14 mouse cellular contexts compared by ENCODE assay signal in the genomic region with DNA sequence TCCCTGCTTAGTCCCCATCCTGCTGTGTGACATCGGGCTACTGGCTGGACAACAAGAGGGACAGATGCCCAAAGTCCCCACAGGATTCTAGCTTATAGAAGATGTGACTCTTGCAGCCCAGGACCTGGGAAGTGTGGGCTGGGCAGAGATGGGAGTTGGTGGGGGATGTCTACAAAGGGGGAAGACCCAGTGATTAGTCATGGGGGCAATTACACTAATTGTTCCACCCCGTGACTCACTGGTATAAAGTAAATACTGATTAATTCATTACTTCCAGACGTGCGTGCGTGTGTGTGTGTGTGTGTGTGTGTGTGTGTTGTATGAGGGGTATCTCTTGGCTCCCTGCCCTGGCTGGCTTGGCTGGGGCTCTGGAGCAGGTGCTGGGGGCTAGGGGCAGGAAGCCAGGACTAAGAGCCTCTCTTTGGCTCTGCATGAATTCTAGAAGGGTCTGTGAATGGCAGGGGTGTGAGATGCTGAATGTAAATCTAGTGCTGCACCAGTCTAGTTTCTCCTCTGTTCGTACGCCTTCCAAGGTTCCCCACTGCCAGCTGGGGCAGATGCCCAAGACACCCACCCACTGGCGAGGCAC. TPM values are rescaled to one million over a fixed set of nuclear protein-coding genes. Genes with fewer than 3 reads are reported as not detected.
DNase-seq lines count a peak whose midpoint lies in the region; ATAC-seq and TF ChIP-seq lines count a peak whose summit lies in the region.
"Had no signal": no experiment of that assay in that cellular context is flagged by ENCODE, and none has a peak within 500 bp of the region (broad histone marks: within the 10 kb centered on the region; RNA-seq: fewer than 3 reads in every experiment).

No protein-coding gene starts in this region.

- peak; percentile 43; the same call in 1 of the 2 replicates for ATAC-seq in intestine, embryonic 15.5 days
- ATAC-seq in intestine, embryonic 16.5 days: no peak
- no peak for ATAC-seq in midbrain, embryonic 13.5 days

- H3ac ChIP-seq in C2C12 (ENCODE audit: control insufficient read depth, insufficient read length, low read depth): no peak overlapping the region

- H3K79me3 ChIP-seq in C2C12 (ENCODE audit: low read depth): peaks cover 8% of the 10 kb centered on the region

- H3K79me2 ChIP-seq in C2C12 (ENCODE audit: control insufficient read depth, insufficient read depth): peaks cover 48% of the 10 kb centered on the region

- H3K27me3 ChIP-seq in intestine, embryonic 15.5 days (replicated peaks): no peaks in the 10 kb centered on the region
- H3K27me3 ChIP-seq in intestine, embryonic 16.5 days (replicated peaks; ENCODE audit: control insufficient read depth, insufficient read depth, low read length): no peaks in the 10 kb centered on the region
- H3K27me3 ChIP-seq in C2C12 (ENCODE audit: control insufficient read depth, insufficient read depth, insufficient read length): no peaks in the 10 kb centered on the region
- H3K27me3 ChIP-seq in midbrain, embryonic 13.5 days: no peaks in the 10 kb centered on the region
- H3K27me3 ChIP-seq: liver, embryonic 15.5 days had no signal

- no peak overlapping the region for H3K4me3 ChIP-seq in intestine, embryonic 15.5 days (replicated peaks)
- H3K4me3 ChIP-seq in intestine, embryonic 16.5 days (ENCODE audit: low read length): no peak overlapping the region
- H3K4me3 ChIP-seq in C2C12 (ENCODE audit: insufficient read depth, poor library complexity, severe bottlenecking): no peak overlapping the region
- H3K4me3 ChIP-seq in midbrain, embryonic 13.5 days (replicated peaks): no peak overlapping the region
- H3K4me3 ChIP-seq: left cerebral cortex, adult 2 months; liver, embryonic 15.5 days had no signal

- TF ChIP-seq POLR2A in brain, embryonic 14.5 days (IDR thresholded peaks at IDR 0.05; ENCODE audit: borderline replicate concordance, extremely low read depth, insufficient read depth, insufficient read length, poor library complexity, severe bottlenecking): no peak

- TF ChIP-seq CTCF in C2C12 (IDR thresholded peaks at IDR 0.05; ENCODE audit: control insufficient read depth, insufficient read depth, insufficient read length): no peak
- TF ChIP-seq CTCF in brain, embryonic 14.5 days (IDR thresholded peaks at IDR 0.05; ENCODE audit: borderline replicate concordance, extremely low read depth, insufficient read depth, insufficient read length): no peak

- WGBS in intestine, embryonic 15.5 days: 67% methylated on average over 8 of the region's 8 CpGs
- 56% methylated on average over 8 of the region's 8 CpGs for WGBS in intestine, embryonic 16.5 days
- 52% methylated on average over 8 of the region's 8 CpGs for whole genome bisulfite sequencing in midbrain, embryonic 13.5 days

- H3K9me3 ChIP-seq in intestine, embryonic 15.5 days: no peaks in the 10 kb centered on the region
- H3K9me3 ChIP-seq in intestine, embryonic 16.5 days (ENCODE audit: control insufficient read depth, low read length): no peaks in the 10 kb centered on the region
- no peaks in the 10 kb centered on the region for H3K9me3 ChIP-seq in midbrain, embryonic 13.5 days
- H3K9me3 ChIP-seq: liver, embryonic 15.5 days had no signal

- H3K4me2 ChIP-seq in intestine, embryonic 15.5 days (replicated peaks): no peak overlapping the region
- H3K4me2 ChIP-seq in intestine, embryonic 16.5 days (ENCODE audit: low read depth, low read length): no peak overlapping the region
- H3K4me2 ChIP-seq in midbrain, embryonic 13.5 days (replicated peaks): peak overlapping the region; percentile 42; the same call in 1 of the 2 replicates
- H3K4me2 ChIP-seq: liver, embryonic 15.5 days had no signal

- peak; percentile 97 for DNase-seq in brain, embryonic 14.5 days (ENCODE audit: low read depth)
- no peak for DNase-seq in heart, postnatal 36 days
- no peak for DNase-seq in gastrocnemius, adult 18-20 months (ENCODE audit: low spot score)
- DNase-seq: adrenal gland, postnatal 36 days; cerebellum, adult 18-20 months; gastrocnemius, postnatal 36 days; kidney, adult 2 months; thymus, postnatal 25 days had no signal

- intact Hi-C loops in heart, postnatal 36 days (cut with DNase I): no loop called here

- H3K9ac ChIP-seq in intestine, embryonic 15.5 days: no peak overlapping the region
- H3K9ac ChIP-seq in intestine, embryonic 16.5 days (ENCODE audit: low read depth, low read length): no peak overlapping the region
- H3K9ac ChIP-seq in midbrain, embryonic 13.5 days (replicated peaks): peak overlapping the region; percentile 36
- H3K9ac ChIP-seq: liver, embryonic 15.5 days had no signal

- no peak overlapping the region for H3K27ac ChIP-seq in intestine, embryonic 15.5 days
- H3K27ac ChIP-seq in intestine, embryonic 16.5 days (ENCODE audit: low read length): no peak overlapping the region
- H3K27ac ChIP-seq in midbrain, embryonic 13.5 days: peak overlapping the region; percentile 91
- H3K27ac ChIP-seq: liver, embryonic 15.5 days had no signal

- no peaks in the 10 kb centered on the region for H3K36me3 ChIP-seq in intestine, embryonic 15.5 days
- H3K36me3 ChIP-seq in intestine, embryonic 16.5 days (ENCODE audit: control insufficient read depth, insufficient read depth, low read length): no peaks in the 10 kb centered on the region
- H3K36me3 ChIP-seq in C2C12 (ENCODE audit: control insufficient read depth, insufficient read depth): no peaks in the 10 kb centered on the region
- H3K36me3 ChIP-seq in midbrain, embryonic 13.5 days: peaks cover 11% of the 10 kb centered on the region
- H3K36me3 ChIP-seq: liver, embryonic 15.5 days had no signal

- H3K4me1 ChIP-seq in intestine, embryonic 15.5 days (replicated peaks): no peaks in the 10 kb centered on the region
- H3K4me1 ChIP-seq in intestine, embryonic 16.5 days (ENCODE audit: control insufficient read depth, insufficient read depth, low read length): no peaks in the 10 kb centered on the region
- peaks cover 58% of the 10 kb centered on the region for H3K4me1 ChIP-seq in midbrain, embryonic 13.5 days (replicated peaks)
- H3K4me1 ChIP-seq: liver, embryonic 15.5 days had no signal

TF ChIP-seq in C2C12, 6 proteins besides CTCF, POLR2A, EP300 and RAD21:
- TF ChIP-seq MYOD1 (IDR thresholded peaks at IDR 0.05; ENCODE audit: control insufficient read depth, insufficient read length, low read depth) (peak; percentile 47), CEBPB (IDR thresholded peaks at IDR 0.05; ENCODE audit: low read depth) (no peak), MAX (IDR thresholded peaks at IDR 0.05) (no peak), MYOG (IDR thresholded peaks at IDR 0.05; ENCODE audit: control insufficient read depth, extremely low read depth, insufficient read length) (no peak), FOSL1 (IDR thresholded peaks at IDR 0.05; ENCODE audit: insufficient read depth, low read length, poor library complexity, severe bottlenecking) (peak; percentile 9)

RNA-seq across cellular contexts. Expression of a gene that starts 22.5 kb away (rescaled TPM):
- 20.2 and 20.3 TPM in 2 replicates for polyA plus RNA-seq in intestine, embryonic 15.5 days (2015; fragmentation: Nextera tagmentation; extraction: Ambion mirVana)
- 12.3 and 17.2 TPM in 2 replicates for polyA plus RNA-seq in intestine, embryonic 16.5 days (2015; fragmentation: Nextera tagmentation; extraction: Ambion mirVana)
- 63.6 TPM for polyA plus RNA-seq in C2C12 (2012; fragmentation: generic; extraction: Trizol)
- polyA plus RNA-seq in brain, embryonic 14.5 days (2012; rRNA removed): 137 and 275 TPM in 2 replicates
- polyA plus RNA-seq in midbrain, embryonic 13.5 days (2015; fragmentation: Nextera tagmentation; extraction: Ambion mirVana): 72.3 and 72.9 TPM in 2 replicates
- total RNA-seq in heart, postnatal 36 days (2021): 10 to 100 TPM; 35.5 to 46.0 TPM
- 10 to 100 TPM; 10.3 to 10.4 TPM for total RNA-seq in gastrocnemius, adult 18-20 months (2021)
